Mouse (Mus musculus): ENCODE results near the gene Tbc1d22a.

- TF ChIP-seq CTCF (IDR thresholded peaks at IDR 0.05; ENCODE audit: control insufficient read depth, insufficient read depth, low read length) (no peak), POLR2A (IDR thresholded peaks at IDR 0.05; ENCODE audit: borderline replicate concordance, control insufficient read depth, low read depth, low read length) (no peak)
Measured at GRCm38 (mm10) chr15:86285296-86285695, 71.0 kb downstream of the Tbc1d22a start.

All from bone marrow, adult 2 months (tissue).